Mouse (Mus musculus) hindbrain, postnatal 0 days (tissue): ENCODE data around the gene Tuba1b. TPM values are rescaled to one million over a fixed set of nuclear protein-coding genes. Genes with fewer than 3 reads are reported as not detected.
A peak's percentile ranks its signal among the peaks of the same experiment; 100 is the strongest.

Source experiments
- ATAC-seq: fragments of 200-750 bp; cut with Nextera tagmentation; 2 replicates; pipeline ENCODE4 v1.8.0; 2017; ENCODE audit warnings: mild to moderate bottlenecking, moderate TSS enrichment, moderate library complexity
- DNase-seq: peaks from one replicate; pipeline ENCODE4 v3.0.0-alpha.2; 2015; ENCODE audit warnings: low spot score
- H3K27ac ChIP-seq: fragments of 300-500 bp; sonication (generic); 2 replicates; pipeline ENCODE4 v1.5.1; 2014; ENCODE audit warnings: mild to moderate bottlenecking
- H3K27me3 ChIP-seq: fragments of 300-500 bp; sonication (generic); 2 replicates; pipeline ENCODE4 v1.6.1; 2014; ENCODE audit warnings: low read length, mixed read lengths; ENCODE audit not compliant: insufficient read depth
- H3K36me3 ChIP-seq: fragments of 300-500 bp; sonication (generic); 2 replicates; pipeline ENCODE4 v1.6.1; 2014; ENCODE audit warnings: low read length, mixed read lengths; ENCODE audit not compliant: insufficient read depth
- H3K4me1 ChIP-seq: fragments of 300-500 bp; sonication (generic); 2 replicates; pipeline ENCODE4 v1.6.1; 2014; ENCODE audit warnings: antibody characterized with exemption, low read length, mixed read lengths; ENCODE audit not compliant: insufficient read depth
- H3K4me2 ChIP-seq: fragments of 300-500 bp; sonication (generic); 2 replicates; pipeline ENCODE4 v1.6.1; 2014; ENCODE audit warnings: low read depth, mild to moderate bottlenecking, low read length, moderate library complexity, mixed read lengths
- H3K4me3 ChIP-seq: fragments of 300-500 bp; sonication (generic); 2 replicates; pipeline ENCODE4 v1.5.1; 2014; ENCODE audit warnings: low read length
- H3K9ac ChIP-seq: fragments of 300-500 bp; sonication (generic); replicated peaks from 2 replicates; pipeline ENCODE4 v1.6.1; 2014; ENCODE audit warnings: mild to moderate bottlenecking, low read length, moderate library complexity, mixed read lengths
- H3K9me3 ChIP-seq: fragments of 300-500 bp; sonication (generic); 2 replicates; pipeline ENCODE4 v1.6.1; 2016; ENCODE audit warnings: low read length, mixed read lengths
- CTCF ChIP-seq: IDR thresholded peaks from 2 replicates; pipeline ENCODE4 v1.5.1; 2016; ENCODE audit warnings: antibody characterized with exemption, control low read depth, low read depth
- WGBS: fragments of 180-500 bp; shearing (Covaris S2); extraction: QIAGEN DNeasy Blood & Tissue Kit; methylation state at CpG from one replicate; pipeline ENCODE4 v1.1.7; 2014; 5-methylcytosine and 5-hydroxymethylcytosine counted together
- polyA plus RNA-seq: library from polyadenylated mRNA; unstranded; fragments of >200 nt; fragmentation: Nextera tagmentation; extraction: Ambion mirVana; gene quantifications from 2 replicates; pipeline ENCODE4 v1.2.1, GENCODE M21; 2015
- total RNA-seq: library from RNA; depleted of rRNA; stranded (reverse); fragments of >200 nt; gene quantifications from 2 replicates; pipeline ENCODE4 v1.2.3, GENCODE M21; 2014

Gene Tuba1b
- total and polyA plus RNA-seq, 2 experiments from 2014 or later = 1,711 to 3,813 TPM

GRCm38 (mm10) chr15:98968701-98969371 is 34.5 kb upstream of the Tuba1b start:
- H3K4me1 ChIP-seq = peaks cover 20% of the 10 kb centered on the region
- WGBS = 5% methylated on average over 12 of the region's 12 CpGs
- H3K36me3 ChIP-seq = no peaks in the 10 kb centered on the region
- H3K27me3 ChIP-seq = no peaks in the 10 kb centered on the region
- peak overlapping the region; percentile 39 for H3K4me2 ChIP-seq
- DNase-seq (peak; percentile 93), ATAC-seq (peak; percentile 77)
- peak overlapping the region; percentile 97 for H3K27ac ChIP-seq
- peak overlapping the region; percentile 19; the same call in 1 of the 2 replicates for H3K9ac ChIP-seq
- no peak for TF ChIP-seq CTCF
- H3K9me3 ChIP-seq = no peaks in the 10 kb centered on the region
- H3K4me3 ChIP-seq = peak overlapping the region; percentile 5; the same call in 1 of the 2 replicates

- H3K4me1 ChIP-seq = no peaks in the 10 kb centered on the region; the same call in 1 of the 2 replicates
- no peak for ATAC-seq
- TF ChIP-seq CTCF = no peak
Observed at GRCm38 (mm10) chr15:98959531-98959930, 25.2 kb upstream of the Tuba1b start.

GRCm38 (mm10) chr15:98958901-98959420 is 24.6 kb upstream of the Tuba1b start:
- H3K4me1 ChIP-seq = no peaks in the 10 kb centered on the region; the same call in 1 of the 2 replicates
- no peak overlapping the region for H3K27ac ChIP-seq
- no peak overlapping the region for H3K4me3 ChIP-seq
- H3K36me3 ChIP-seq = no peaks in the 10 kb centered on the region
- no peaks in the 10 kb centered on the region for H3K27me3 ChIP-seq
- TF ChIP-seq CTCF = no peak
- DNase-seq (no peak), ATAC-seq (no peak)
- WGBS = 87% methylated on average over 4 of the region's 4 CpGs
- no peak overlapping the region for H3K4me2 ChIP-seq
- H3K9ac ChIP-seq = no peak overlapping the region
- H3K9me3 ChIP-seq = no peaks in the 10 kb centered on the region

More at GRCm38 (mm10) chr15:98959531-98959930, 25.2 kb upstream of the Tuba1b start:
- no peak overlapping the region for H3K27ac ChIP-seq
- H3K9ac ChIP-seq = no peak overlapping the region
- H3K9me3 ChIP-seq = no peaks in the 10 kb centered on the region
- H3K27me3 ChIP-seq = no peaks in the 10 kb centered on the region
- no peaks in the 10 kb centered on the region for H3K36me3 ChIP-seq
- no peak for DNase-seq
- no peak overlapping the region for H3K4me2 ChIP-seq
- no peak overlapping the region for H3K4me3 ChIP-seq
- WGBS = 79% methylated on average over 3 of the region's 3 CpGs

- no peak for ATAC-seq
- 79% methylated on average over 5 of the region's 5 CpGs for WGBS
- no peak overlapping the region for H3K27ac ChIP-seq
Observed at GRCm38 (mm10) chr15:98957475-98957874, 23.1 kb upstream of the Tuba1b start.

GRCm38 (mm10) chr15:98956000-98956399 is 21.6 kb upstream of the Tuba1b start:
- ATAC-seq (no peak), DNase-seq (no peak)
- Histone ChIP-seq H3K27me3 (no peaks in the 10 kb centered on the region), H3K9ac (peak overlapping the region; percentile 81), H3K4me1 (no peaks in the 10 kb centered on the region; the same call in 1 of the 2 replicates), H3K36me3 (no peaks in the 10 kb centered on the region), H3K4me2 (peak overlapping the region; percentile 76), H3K9me3 (no peaks in the 10 kb centered on the region), H3K4me3 (no peak overlapping the region), H3K27ac (peak overlapping the region; percentile 100)
- 44% methylated on average over 4 of the region's 4 CpGs for WGBS
- TF ChIP-seq CTCF = peak; percentile 29

More at GRCm38 (mm10) chr15:98957475-98957874, 23.1 kb upstream of the Tuba1b start:
- no peak overlapping the region for H3K4me2 ChIP-seq
- no peak for TF ChIP-seq CTCF
- no peak overlapping the region for H3K4me3 ChIP-seq
- H3K9me3 ChIP-seq = no peaks in the 10 kb centered on the region
- H3K27me3 ChIP-seq = no peaks in the 10 kb centered on the region
- no peak overlapping the region for H3K9ac ChIP-seq
- no peaks in the 10 kb centered on the region; the same call in 1 of the 2 replicates for H3K4me1 ChIP-seq
- DNase-seq = no peak
- H3K36me3 ChIP-seq = no peaks in the 10 kb centered on the region

GRCm38 (mm10) chr15:98955324-98955723 is 21.0 kb upstream of the Tuba1b start:
- peak; percentile 54 for DNase-seq
- Histone ChIP-seq H3K4me1 (no peaks in the 10 kb centered on the region; the same call in 1 of the 2 replicates), H3K4me2 (peak overlapping the region; percentile 76), H3K36me3 (no peaks in the 10 kb centered on the region), H3K27ac (peak overlapping the region; percentile 100), H3K27me3 (no peaks in the 10 kb centered on the region), H3K9me3 (no peaks in the 10 kb centered on the region), H3K4me3 (peak overlapping the region; percentile 90), H3K9ac (peak overlapping the region; percentile 81)
- no peak for TF ChIP-seq CTCF
- no peak for ATAC-seq
- 32% methylated on average over 4 of the region's 4 CpGs for WGBS
